Comparison of ENCODE assay signal across 8 mouse cellular contexts in genomic region chr17:24150824-24151223, GRCm38 (mm10). TPM values are rescaled to one million over a fixed set of nuclear protein-coding genes. Genes with fewer than 3 reads are reported as not detected.
DNase-seq lines count a peak whose midpoint lies in the region; ATAC-seq and TF ChIP-seq lines count a peak whose summit lies in the region.

TSS of gene Pdpk1 (minus strand) at chr17:24150924.

- H3K4me3 ChIP-seq in cerebellum, adult 2 months (replicated peaks; ENCODE audit: insufficient read depth, low read depth, low read length): peak within 1 kb of the TSS; percentile 58
- peak within 1 kb of the TSS; percentile 31 for H3K4me3 ChIP-seq in hindbrain, embryonic 16.5 days (ENCODE audit: low read length)

- peak within 1 kb of the TSS; percentile 67 for H3K4me2 ChIP-seq in hindbrain, embryonic 16.5 days (ENCODE audit: low read length)

- DNase-seq in cerebellum, adult 2 months: no peak
- DNase-seq in cerebellum, postnatal 10 days: no peak
- DNase-seq in adrenal gland, adult 2 months: no peak
- DNase-seq in gastrocnemius, adult 18-20 months (ENCODE audit: low spot score): no peak
- no peak for DNase-seq in retina, embryonic 14.5 days (ENCODE audit: low spot score)
- no peak for DNase-seq in urinary bladder, adult 18-20 months (ENCODE audit: low spot score in 2 of 2)

- no peak for TF ChIP-seq CTCF in cerebellum, adult 2 months (IDR thresholded peaks at IDR 0.05; ENCODE audit: borderline replicate concordance, insufficient read depth, low read depth, low read length)

- no peaks in the 10 kb centered on the region for H3K27me3 ChIP-seq in cerebellum, adult 2 months (ENCODE audit: control insufficient read depth, insufficient read depth, low read length)
- H3K27me3 ChIP-seq in hindbrain, embryonic 16.5 days (replicated peaks; ENCODE audit: control insufficient read depth, insufficient read depth, low read length): no peaks in the 10 kb centered on the region

- no peaks in the 10 kb centered on the region for H3K9me3 ChIP-seq in hindbrain, embryonic 16.5 days (ENCODE audit: control insufficient read depth, low read length)

- TF ChIP-seq POLR2A in cerebellum, adult 2 months (IDR thresholded peaks at IDR 0.05; ENCODE audit: borderline replicate concordance, insufficient read depth, low read length): no peak

- ATAC-seq in hindbrain, embryonic 16.5 days: no peak
- no peak for ATAC-seq in megakaryocyte, adult 5-6 weeks (ENCODE audit: poor library complexity, severe bottlenecking)

- WGBS in cerebellum, adult 2 months: 87% methylated on average over 2 of the region's 2 CpGs
- 91% methylated on average over 2 of the region's 2 CpGs for WGBS in hindbrain, embryonic 16.5 days

- peaks cover 2% of the 10 kb centered on the region; the same call in 1 of the 2 replicates for H3K36me3 ChIP-seq in hindbrain, embryonic 16.5 days (ENCODE audit: control insufficient read depth, insufficient read depth, low read length)

- peak within 1 kb of the TSS; percentile 56 for H3K9ac ChIP-seq in hindbrain, embryonic 16.5 days (ENCODE audit: low read depth, low read length)

- H3K4me1 ChIP-seq in cerebellum, adult 2 months (ENCODE audit: control insufficient read depth, insufficient read depth, low read length): peaks cover 4% of the 10 kb centered on the region; the same call in 1 of the 2 replicates
- H3K4me1 ChIP-seq in hindbrain, embryonic 16.5 days (ENCODE audit: control insufficient read depth, insufficient read depth, low read depth, low read length): peaks cover 4% of the 10 kb centered on the region; the same call in 1 of the 2 replicates

- no peak within 1 kb of the TSS for H3K27ac ChIP-seq in cerebellum, adult 2 months (ENCODE audit: insufficient read depth, low read length)
- no peak within 1 kb of the TSS for H3K27ac ChIP-seq in hindbrain, embryonic 16.5 days (ENCODE audit: low read depth, low read length)

RNA-seq across cellular contexts. Expression of gene Pdpk1, which starts in this region (rescaled TPM):
- 39.9 and 41.5 TPM in 2 replicates for polyA plus RNA-seq in cerebellum, adult 2 months (2012; rRNA removed)
- 10 to 100 TPM; 56.4 to 62.0 TPM for total RNA-seq in adrenal gland, adult 2 months (2021)
- 23.6 and 24.7 TPM in 2 replicates for polyA plus RNA-seq in adrenal gland, adult 2 months (2012; rRNA removed)
- 10 to 100 TPM; 31.2 to 40.1 TPM for total RNA-seq in gastrocnemius, adult 18-20 months (2021)
- 63.5 and 65.1 TPM in 2 replicates for polyA plus RNA-seq in hindbrain, embryonic 16.5 days (2015; fragmentation: Nextera tagmentation; extraction: Ambion mirVana)
- 45.4 and 51.3 TPM in 2 replicates for total RNA-seq in megakaryocyte, adult 5-6 weeks (2015)
- total RNA-seq in megakaryocyte, adult 5-6 weeks (2017): 50.6 and 57.7 TPM in 2 replicates
